Mouse (Mus musculus) embryo, embryonic 10.5 days (tissue): Measurements from ENCODE around the gene Hoga1.

Experiments used
- DNase-seq: peaks from one replicate; pipeline ENCODE4 v3.0.0-alpha.2; 2015; ENCODE audit warnings: low spot score

Hoga1 gene

GRCm38 (mm10) chr19:42021681-42022541, 23.5 kb upstream of the Hoga1 start:
- no peak for DNase-seq

- DNase-seq, result no peak
These were observed 22.9 kb upstream of the Hoga1 start for GRCm38 (mm10) chr19:42022542-42022848.

DNA sequence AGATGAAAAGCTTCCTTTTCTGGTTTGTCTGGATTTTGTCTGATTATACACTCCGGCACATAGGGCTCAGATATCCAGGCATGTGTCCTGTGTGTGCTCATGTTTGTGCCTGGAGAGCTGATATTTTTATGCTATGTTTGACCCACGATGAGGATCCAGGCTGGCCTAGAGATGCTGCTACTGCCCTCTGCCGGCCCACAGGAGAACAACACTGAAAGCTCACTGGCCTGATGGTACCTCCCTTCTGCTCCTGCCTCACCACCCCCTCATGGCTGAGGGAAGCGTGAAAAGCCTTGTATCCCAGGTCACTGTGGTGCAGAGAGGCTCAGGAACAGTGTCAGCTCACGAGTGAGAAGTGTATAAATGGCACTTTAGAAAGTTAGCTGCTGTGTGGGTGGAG, 19.3 kb upstream of the Hoga1 start:
- peak; percentile 86 for DNase-seq

GRCm38 (mm10) chr19:42031112-42031511, 14.3 kb upstream of the Hoga1 start:
- DNase-seq, result no peak

GRCm38 (mm10) chr19:42033611-42034010, 11.8 kb upstream of the Hoga1 start:
- DNase-seq, result no peak

DNA sequence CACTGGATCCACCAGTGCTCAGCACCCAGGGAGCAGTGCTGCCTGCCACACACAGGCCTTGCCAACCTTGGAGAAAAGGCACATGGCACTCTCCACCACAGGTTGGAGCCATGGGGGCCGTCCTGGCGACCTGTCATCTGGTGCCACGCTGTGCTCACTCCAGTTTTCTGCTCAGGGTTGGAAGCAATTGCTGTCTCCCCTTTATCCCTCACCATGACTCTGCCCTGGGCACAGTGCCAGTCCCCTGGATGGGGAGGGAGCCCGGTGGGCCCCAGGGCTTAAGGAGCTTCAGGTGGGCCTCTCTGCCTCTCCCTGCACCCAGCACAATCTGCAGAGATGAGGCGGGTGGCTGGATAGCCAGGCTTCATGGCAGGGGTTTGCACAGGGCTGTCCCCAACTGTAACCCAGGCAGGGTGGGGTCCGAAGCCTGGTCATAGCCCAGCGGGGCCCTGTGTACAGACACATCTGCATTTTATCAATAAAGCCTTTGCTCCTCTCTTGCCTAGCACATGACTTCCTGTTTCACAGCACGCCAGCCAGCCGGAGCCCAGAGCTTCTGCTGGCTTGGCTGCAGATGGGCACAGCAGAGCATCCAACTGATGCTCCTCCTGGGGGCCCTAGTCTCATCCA, 11.1 kb upstream of the Hoga1 start:
- DNase-seq, result no peak

DNA sequence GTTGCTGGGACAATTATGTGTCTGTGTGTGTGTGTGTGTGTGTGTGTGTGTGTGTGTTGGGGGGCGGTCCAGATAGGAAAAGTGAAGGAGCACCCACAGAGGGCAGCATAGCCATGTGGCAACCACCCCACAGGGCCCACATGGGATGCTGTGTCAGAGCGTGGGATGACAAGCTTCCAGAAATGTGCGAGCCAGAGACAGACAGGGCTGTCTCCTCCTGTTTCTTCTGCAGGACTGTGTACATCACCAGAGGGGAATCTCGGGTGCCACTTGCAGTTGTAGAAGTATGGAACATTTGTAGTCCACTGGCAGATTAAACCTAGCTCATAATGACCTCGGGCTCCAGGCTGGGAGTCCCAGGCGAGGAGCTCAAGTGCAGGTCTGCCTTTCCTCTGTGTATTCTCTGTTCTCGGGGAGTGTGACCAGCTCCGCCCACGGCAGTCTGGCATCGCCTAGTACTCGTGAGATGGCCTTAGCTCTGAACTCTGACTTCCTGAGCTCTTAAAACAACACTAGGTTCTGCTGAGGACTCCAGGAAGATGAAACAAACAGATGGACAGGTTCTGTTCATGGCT, 10.4 kb upstream of the Hoga1 start:
- no peak for DNase-seq

- DNase-seq, result peak; percentile 87
These were observed 9.8 kb upstream of the Hoga1 start, which contains the start of gene Ankrd2 for GRCm38 (mm10) chr19:42035456-42036248. TSS of gene Ankrd2 (plus strand) at chr19:42036000.

DNA sequence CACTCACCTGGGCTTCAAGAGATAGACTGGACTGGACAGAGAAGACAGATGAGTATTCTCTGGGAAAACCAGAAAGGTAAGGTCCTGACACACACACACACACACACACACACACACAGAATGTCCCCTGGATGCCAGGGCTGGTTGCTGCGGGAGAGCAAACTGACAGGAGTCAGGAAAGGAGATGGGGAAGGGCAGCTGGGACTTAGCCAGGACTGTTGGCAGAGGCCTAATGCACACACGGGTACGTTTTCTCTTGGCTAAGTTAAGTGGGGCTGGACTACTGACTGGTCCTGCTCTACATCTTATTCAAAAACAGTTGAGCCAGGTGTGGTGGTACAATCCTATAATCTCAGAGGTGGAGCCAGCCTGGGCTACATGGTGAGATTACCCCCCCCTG, 9.1 kb upstream of the Hoga1 start:
- DNase-seq, result no peak

DNA sequence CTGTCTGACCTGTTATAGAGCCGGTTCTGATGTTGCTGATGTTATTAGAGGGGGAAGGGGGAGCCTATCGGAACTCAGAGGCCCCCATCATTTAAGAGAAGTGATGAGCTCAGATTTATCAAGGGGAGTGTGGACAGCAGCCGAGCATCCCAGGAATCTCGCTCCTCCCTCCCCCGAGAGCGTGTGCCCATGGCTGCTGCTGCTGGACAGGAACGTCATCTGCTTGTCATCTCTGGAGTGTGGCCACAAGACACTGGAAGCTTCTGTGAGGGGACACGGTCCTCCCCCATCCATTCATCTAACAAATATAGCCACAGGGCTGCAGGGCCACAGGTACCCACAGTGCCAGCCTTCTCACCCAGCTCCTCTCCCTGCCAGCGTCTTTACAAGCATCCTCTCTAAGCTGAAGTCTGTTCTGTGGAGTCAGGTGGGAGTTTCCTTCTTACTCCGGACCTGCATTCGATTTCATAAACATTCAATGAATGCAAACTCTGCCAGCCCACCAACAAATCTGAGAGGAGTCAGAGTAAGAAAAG, 8.2 kb upstream of the Hoga1 start:
- no peak for DNase-seq

GRCm38 (mm10) chr19:42038310-42038709, 7.1 kb upstream of the Hoga1 start:
- no peak for DNase-seq

DNA sequence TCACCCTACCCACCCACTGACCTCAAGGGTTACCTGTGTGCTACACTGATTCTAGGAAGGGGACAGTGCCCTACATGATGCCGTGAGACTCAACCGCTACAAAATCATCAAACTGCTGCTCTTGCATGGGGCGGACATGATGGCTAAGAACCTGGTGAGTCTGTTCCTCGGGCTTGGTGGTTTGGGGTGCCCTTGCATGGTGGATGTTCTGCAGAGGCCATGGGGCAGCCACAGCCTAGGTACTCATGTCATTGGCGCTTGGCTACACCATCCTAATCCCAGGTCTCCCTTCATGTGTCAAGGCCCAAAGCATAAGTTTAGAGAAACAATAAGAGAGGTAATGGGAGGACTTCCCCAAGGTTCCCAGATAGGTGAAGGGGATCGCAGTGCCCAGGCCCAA, 1.4 kb upstream of the Hoga1 start:
- DNase-seq, result no peak

DNA sequence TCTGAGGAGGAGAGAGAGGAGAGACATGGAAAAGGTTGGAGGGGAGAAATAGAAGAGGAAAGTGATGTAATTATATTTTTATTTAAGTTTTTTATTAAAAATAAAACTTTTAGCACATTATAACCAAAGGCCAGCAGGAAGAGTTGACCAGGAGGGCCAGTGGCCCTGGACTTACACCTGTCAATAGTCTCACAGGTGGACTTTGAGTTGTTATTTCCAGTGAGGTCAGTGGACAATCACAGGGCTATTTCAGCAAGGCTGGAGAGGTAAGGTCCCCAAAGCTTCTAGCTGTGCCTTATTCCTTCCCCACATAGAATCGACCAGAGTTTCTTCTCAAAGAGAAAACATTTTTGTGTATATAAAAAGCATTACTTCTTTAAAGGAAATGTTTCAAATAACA, 4.8 kb downstream of the Hoga1 start:
- no peak for DNase-seq

GRCm38 (mm10) chr19:42051351-42051750, 5.9 kb downstream of the Hoga1 start:
- no peak for DNase-seq

DNA sequence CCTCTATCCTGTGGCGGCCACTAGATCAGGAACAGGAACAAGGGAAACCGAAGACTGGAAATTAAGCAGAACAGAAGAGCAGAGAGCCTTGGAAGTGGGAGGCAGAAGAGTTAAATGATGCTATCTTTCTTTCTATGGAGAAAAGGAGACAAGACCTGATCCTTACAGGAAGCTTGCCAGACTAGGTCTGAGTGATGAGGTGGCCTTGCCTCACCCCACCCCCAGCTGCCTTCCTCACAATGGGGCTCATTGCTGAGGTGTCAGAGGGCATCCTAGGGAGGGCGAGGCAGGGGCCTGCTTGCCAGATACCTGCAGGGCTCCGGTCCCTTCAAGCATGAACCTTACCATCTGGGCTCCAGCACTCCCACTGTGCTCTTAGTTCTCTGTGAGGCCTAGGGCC, 6.5 kb downstream of the Hoga1 start, which contains the start of gene 4933411K16Rik:
4933411K16Rik (plus strand) TSS at position 301 of the 400 bp plus-strand sequence.
- DNase-seq, result no peak

DNA sequence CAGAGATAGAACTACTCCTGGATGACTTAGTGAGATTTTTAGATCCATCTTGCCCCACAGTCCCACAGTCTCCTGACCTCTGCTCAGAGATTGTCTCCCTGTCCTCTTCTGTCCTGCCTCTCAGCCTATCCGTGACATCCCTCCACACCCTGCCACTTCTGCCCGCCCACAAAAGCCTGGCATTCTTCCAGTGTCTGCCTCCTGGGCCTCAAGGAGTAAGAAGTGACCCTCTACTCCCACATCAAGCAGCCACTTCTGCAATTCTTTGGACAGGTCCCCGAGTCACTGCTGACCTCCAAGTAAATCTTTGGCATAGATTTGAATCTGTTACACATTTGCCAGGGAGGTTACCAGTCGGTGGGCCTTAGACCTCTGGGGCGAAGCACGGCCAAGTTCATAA, 8.8 kb downstream of the Hoga1 start:
- DNase-seq, result no peak

DNA sequence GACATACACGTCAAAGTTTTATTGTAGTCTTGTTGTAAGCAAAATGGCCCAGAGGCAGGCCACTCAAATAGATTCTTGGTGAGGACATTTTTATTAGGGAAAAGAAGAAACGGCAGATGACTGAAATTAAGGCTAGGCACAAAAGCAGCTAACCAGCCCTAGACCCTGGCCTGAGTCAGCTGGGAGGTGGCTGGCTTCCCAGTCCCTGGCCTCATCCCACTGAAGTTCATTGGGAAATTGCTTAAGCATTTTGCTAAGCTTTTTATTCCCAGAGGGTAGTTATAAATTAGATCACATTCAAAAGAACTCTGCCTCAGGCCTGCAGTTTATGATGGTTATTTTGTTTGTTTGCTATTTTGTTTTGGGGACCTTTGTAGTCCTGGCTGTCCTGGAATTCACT, 10.5 kb downstream of the Hoga1 start:
- DNase-seq, result no peak

DNA sequence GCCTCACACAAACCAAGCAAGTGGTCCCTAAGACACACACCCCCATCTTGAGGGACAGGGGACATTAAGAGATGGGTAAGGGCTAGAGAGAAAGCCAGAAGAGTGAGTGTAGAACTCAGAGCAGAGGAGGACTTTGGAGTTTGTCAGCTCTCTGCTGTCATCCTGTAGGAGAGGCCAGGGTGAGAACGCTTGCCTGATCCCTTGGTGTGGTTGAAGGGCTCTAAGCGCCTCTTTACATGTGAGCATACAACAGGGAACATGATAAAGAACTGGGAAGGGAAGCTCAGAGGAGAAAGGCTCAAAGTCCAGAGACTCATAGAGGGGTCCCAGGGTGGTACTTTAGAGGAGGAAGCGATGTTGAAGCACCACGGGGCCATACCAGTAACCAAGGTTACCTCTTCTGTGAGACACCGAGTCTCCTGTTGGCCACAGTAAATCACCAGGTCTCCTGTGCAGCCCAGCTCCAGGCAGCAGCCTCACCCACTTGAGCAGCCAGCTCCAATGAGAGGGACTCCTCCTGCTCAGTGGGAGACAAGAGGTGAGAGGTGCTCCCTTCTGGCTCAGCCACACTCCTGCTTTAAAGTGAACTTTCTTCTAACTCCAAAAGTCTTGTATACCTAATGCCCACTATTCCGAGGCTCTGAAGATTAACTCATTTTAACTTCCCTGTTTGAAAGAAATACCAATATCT, 11.5 kb downstream of the Hoga1 start:
- no peak for DNase-seq

- no peak for DNase-seq
These were observed 13.0 kb downstream of the Hoga1 start for GRCm38 (mm10) chr19:42058426-42058825.

DNA sequence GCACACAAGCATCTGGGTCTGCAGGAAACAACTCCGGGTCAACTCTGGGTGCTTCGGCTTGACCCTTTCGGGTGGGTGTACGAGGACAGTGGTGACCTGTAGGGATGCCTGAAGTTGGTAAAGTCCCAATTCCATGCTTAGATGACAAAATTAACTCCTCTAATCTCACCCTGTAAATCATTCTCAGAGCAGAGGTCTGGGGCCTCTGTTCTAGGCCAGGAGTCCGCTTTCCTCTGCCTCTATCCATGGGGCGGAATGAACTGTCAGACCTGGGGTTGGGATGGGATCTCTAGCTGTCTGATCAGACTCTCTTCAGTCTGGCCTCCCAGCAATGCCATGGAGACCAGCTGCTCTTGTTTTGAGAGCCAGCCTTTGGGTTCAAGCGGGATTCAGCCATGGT, 16.0 kb downstream of the Hoga1 start:
- no peak for DNase-seq

DNA sequence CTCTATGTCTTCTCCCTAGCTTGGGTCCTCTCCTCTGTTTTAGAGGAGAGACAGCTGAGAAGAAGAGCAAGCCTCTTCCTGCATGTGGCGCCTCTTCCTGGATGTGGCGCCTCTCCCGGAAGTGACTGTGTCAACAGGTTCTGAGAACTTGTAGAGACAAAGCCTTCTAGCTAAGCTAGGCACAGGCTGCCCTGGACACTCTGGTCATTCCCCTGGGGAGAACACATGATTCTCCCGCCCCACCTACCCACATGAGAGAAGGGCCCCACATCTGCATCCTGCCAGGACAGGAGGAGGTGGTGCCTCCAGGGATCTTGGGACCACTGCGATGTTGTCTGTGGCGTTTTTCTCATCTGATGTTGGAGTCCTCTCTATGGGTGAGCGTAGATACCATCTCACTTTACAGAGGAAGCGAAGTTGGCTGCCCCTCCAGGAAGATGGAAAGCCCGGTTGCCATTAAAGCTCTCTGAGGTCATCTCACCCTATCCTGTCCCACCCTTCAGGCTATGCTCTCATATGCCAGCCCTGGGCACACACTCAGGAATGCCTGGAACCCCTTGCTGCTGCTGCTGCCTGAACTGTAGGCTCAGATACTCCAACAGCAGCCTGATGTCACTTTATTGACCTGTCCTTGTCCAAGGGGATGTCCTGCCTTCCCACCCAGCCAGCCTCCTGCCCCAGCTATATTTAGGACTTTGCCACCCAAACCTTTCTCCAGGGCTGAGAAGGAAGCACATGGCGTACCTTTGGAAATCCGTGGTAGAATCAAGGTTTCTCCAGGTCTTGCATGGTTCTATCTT, 23.2 kb downstream of the Hoga1 start:
- DNase-seq, result no peak
